Mouse (Mus musculus): ENCODE measurements around the gene Sord. TPM values are rescaled to one million over a fixed set of nuclear protein-coding genes. Genes with fewer than 3 reads are reported as not detected.
"Not testable (repeated sequence)": the region's sequence is repeated elsewhere in the genome, so short reads cannot be mapped to it uniquely, and the experiment has no call there.

Gene Sord
- 10 to 100 TPM; 84.4 to 86.0 TPM for total RNA-seq (2021)

- DNase-seq, result peak; percentile 83
Measured at GRCm38 (mm10) chr2:122234611-122235288, at the start of gene Sord. Gene Sord, plus strand, starts transcription at chr2:122234749.

GRCm38 (mm10) chr2:122185086-122185485 is 49.5 kb upstream of the Sord start:
- no peak for DNase-seq

- DNase-seq, result no peak
Measured at GRCm38 (mm10) chr2:122186106-122186505, 48.4 kb upstream of the Sord start, which contains the start of the genes Patl2 and Terb2. Gene Patl2, minus strand, starts transcription at chr2:122186189. Gene Terb2, plus strand, starts transcription at chr2:122186272.

- no peak for DNase-seq
Measured at GRCm38 (mm10) chr2:122186751-122187150, 47.8 kb upstream of the Sord start.

GRCm38 (mm10) chr2:122191849-122192248 is 42.7 kb upstream of the Sord start:
- no peak for DNase-seq

- DNase-seq, result no peak
Measured at GRCm38 (mm10) chr2:122194509-122194929, 40.0 kb upstream of the Sord start.

GRCm38 (mm10) chr2:122201501-122201900 is 33.0 kb upstream of the Sord start:
- no peak for DNase-seq

- DNase-seq, result no peak
Measured at GRCm38 (mm10) chr2:122206440-122207107, 28.0 kb upstream of the Sord start.

GRCm38 (mm10) chr2:122210534-122211228 is 23.9 kb upstream of the Sord start:
- DNase-seq, result no peak

GRCm38 (mm10) chr2:122217075-122217474 is 17.5 kb upstream of the Sord start:
- not testable (repeated sequence) for DNase-seq

- DNase-seq, result no peak
Measured at GRCm38 (mm10) chr2:122218234-122218633, 16.3 kb upstream of the Sord start.

GRCm38 (mm10) chr2:122221378-122221777 is 13.2 kb upstream of the Sord start:
- DNase-seq, result no peak

GRCm38 (mm10) chr2:122221798-122222197 is 12.8 kb upstream of the Sord start:
- no peak for DNase-seq

- no peak for DNase-seq
Measured at GRCm38 (mm10) chr2:122222272-122222671, 12.3 kb upstream of the Sord start.

- no peak for DNase-seq
Measured at GRCm38 (mm10) chr2:122223654-122224053, 10.9 kb upstream of the Sord start.

GRCm38 (mm10) chr2:122230395-122230794 is 4.2 kb upstream of the Sord start:
- no peak for DNase-seq

GRCm38 (mm10) chr2:122231616-122232015 is 2.9 kb upstream of the Sord start:
- no peak for DNase-seq

GRCm38 (mm10) chr2:122233341-122233740 is 1.2 kb upstream of the Sord start:
- DNase-seq, result no peak

- DNase-seq, result peak; percentile 26
Measured at GRCm38 (mm10) chr2:122233759-122234557, 591 bp upstream of the Sord start.

GRCm38 (mm10) chr2:122235425-122235824 is 876 bp downstream of the Sord start:
- DNase-seq, result no peak

- DNase-seq, result peak; percentile 11
Measured at GRCm38 (mm10) chr2:122236321-122236720, 1.8 kb downstream of the Sord start.

GRCm38 (mm10) chr2:122237891-122238470 is 3.4 kb downstream of the Sord start:
- no peak for DNase-seq
